Mouse (Mus musculus) heart, adult 9 months (tissue): ENCODE measurements around the gene Polh.
A peak's percentile ranks its signal among the peaks of the same experiment; 100 is the strongest.

Experiments used
- DNase-seq, 2 experiments: peaks; one replicate each; pipeline ENCODE4 v3.0.0; 2022; ENCODE audit warnings: low spot score in 2 of 2

The Polh gene

DNA sequence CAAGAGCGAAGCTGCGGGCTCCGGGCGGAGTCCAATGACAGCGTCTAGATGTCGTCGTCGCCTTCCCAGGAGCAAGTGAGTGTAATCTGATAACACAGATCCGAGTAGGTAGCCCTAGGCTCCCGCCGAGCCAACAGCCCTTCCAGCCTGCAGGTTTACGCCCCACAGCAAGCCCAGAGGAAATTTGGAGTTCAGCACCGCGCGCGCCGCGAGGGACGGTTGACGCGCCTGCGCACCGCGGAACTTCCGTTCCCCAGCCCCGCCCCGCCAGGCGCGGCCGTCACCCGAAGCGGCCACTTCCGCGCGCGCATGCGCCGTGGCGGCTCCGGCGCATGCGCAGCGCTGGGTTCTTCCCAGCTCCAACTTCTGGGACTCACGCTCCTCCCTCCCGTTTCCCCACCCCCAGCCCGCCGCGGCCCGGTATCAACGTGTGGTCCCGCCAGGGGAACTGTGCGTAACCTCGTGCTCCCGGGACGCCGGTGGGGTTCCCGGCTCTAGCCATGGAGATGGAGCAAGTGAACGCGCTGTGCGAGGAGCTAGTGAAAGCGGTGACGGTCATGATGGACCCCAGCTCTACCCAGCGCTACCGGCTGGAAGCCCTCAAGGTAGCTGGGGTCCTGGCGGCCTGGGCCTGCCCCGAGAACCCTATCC is at the start of gene Polh, which contains the start of gene Xpo5:
Gene Polh (minus strand): TSS at position 225 of the 651 bp plus-strand sequence.
Gene Xpo5 (plus strand): TSS at position 362 of the 651 bp plus-strand sequence.
- DNase-seq: peak; percentile 92

DNA sequence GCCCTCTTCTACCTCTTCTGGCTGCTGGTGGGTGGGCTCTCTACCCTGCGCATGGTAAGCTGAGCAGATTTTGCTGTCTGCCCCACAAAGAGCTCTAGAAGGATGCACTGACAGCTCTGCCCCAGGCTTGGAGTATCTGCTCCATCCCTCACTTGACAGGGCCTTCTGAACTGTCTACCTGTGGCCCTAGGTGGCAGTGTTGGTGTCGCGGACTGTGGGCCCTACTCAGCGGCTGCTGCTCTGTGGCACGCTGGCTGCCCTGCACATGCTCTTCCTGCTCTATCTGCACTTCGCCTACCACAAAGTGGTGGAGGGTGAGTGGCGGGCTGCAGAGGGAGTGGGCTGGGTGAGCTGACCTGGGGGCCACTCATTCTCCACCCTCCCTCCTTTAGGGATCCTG is 48.7 kb upstream of the Polh start:
- DNase-seq: no peak

DNA sequence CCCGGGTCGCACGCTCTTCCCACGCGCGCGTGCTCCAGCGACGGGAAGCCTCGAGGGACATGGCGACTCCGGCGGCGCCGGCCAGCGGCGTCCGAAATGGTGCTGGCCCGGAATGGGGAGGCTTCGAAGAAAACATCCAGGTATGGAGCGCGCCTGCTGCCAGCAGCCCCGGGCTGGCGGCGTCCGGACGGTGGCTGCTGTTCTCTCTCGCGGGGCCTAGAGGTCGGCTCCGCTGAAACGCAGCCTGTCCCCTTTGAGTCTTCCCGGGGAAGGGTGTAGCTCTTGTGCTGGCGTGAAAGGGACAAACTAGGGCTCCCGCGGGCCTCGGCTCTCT is 45.7 kb upstream of the Polh start:
- no peak for DNase-seq

DNA sequence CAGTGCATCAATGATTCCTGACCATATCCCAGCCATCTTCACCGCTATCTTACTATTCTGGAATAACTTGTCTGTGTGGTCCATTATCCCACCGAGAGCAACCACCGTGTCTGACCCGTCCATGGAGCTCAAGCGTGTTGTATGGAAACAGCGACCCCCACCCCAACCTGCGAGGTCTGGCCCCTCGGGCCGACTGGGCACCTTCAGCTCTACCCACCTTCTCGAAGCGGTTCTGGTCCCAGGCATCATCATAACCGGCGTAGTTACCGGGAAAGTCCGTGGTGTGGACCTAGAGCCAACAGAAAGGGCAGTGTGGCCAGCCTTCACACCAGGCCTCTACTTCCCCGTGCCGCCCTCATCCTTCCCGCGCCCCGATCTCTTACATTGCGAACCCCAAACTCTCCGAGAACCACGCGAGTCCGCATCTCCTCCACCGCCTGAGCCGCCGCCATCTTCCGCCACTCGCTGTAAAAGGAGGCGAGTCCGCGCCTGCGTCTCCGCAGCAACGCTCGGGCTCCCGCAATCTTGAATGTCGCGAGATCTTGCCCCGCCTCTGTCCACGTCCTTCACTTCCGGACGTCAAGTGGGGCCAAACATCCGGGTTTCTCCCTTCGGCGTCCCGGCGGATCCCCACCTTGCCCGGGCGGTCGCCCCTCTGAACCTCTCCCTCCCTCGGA is 45.2 kb upstream of the Polh start, which contains the start of the genes Polr1c and Yipf3:
Gene Polr1c (minus strand): TSS at position 543 of the 677 bp plus-strand sequence.
Gene Yipf3 (plus strand): TSS at position 569 of the 677 bp plus-strand sequence.
- DNase-seq: peak; percentile 95 to 96

DNA sequence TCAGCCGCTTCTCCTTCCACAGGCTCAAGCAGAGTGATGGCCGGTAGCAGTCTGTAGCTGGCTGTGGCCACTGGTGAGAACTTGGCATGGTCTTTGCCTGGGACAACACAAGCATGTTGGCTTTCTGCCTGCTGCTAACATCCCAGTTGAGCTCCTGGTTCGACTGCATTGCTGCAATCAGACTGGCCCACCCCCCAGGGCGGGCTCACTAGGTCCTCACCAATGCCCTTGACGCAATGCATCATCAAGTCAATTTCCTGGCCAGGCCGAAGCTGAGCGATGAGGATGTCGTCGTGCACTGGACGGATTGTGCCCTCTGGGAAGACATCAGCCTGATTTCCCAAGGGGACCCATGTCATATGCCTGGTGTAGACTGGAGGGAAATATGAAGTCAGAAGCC is 42.1 kb upstream of the Polh start:
- DNase-seq: no peak

DNA sequence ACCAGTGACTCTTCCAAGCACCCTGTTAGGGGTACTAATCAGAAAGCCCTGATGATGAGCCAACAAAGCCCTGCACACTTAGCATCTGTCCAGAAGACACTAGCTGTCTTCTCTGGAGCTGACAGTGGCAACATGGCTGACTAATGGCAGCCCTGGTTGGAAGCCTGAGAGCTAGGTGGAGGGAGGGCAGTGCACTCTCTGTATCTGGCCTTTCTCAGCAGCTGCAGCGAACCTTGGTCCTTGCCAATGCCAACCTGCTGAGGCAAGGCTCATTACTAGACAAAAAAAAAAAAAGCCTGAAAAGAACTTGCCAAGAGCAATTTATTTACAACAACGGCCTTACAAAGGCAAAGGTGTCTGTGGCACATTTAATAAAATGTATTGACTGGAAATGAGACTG is 41.2 kb upstream of the Polh start:
- DNase-seq: no peak

DNA sequence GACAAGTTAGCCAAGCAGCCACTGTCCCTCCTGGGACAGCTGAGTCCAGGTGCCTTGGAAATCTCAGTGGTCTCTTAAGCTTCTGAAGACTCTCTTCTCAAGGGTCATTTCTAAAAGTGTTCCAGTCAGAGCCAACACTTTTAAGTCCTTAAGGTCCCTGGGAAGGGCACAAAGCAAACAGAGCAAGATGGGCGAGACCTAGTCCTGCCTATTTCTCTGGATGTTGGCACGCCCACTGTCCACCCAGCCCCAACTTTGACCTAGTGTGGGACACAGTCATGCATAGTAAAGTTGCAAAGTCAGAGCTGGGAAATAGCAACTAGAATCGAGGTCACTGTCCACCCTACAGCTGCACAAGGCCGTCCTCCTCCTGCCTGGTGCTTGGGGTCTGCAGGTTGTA is 40.5 kb upstream of the Polh start:
- no peak for DNase-seq

DNA sequence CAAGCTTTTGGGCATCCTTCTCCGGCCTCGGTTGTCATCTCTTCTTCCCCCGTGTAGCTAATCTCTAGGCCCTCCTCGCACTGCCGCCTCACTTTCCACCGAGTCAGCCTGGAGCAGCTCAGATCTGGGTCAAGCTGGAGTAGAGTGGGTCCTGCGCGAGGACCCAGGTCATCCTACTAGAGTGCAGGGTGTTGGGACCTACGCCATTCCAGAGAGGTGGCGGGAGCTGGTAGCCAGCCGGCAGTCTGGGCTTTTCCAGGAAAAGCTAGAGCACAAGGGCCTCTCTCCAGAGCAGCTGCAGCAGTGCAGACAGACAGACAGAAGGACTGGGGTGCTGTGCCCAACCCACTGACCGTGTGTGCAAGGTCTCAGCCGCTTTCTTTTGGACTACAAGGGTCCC is 39.8 kb upstream of the Polh start:
- no peak for DNase-seq

DNA sequence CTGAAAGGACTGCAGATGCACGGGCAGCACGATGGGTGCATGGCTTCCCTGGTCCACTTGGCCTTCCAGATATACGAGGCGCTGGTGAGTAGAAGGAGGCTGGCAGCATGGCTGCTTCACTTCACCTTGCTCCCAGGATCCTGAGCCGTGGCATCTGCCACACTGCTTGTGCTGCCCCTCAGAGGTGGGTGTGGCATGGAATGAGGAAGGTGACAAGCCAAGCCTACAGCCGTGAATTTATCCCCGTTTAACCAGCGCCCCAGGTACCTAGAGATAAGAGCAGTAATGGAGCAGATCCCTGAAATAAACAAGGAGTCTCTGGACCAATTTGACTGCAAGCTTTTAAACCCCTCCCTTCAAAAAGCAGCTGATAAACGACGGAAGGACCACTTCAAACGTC is 39.0 kb upstream of the Polh start:
- no peak for DNase-seq

DNA sequence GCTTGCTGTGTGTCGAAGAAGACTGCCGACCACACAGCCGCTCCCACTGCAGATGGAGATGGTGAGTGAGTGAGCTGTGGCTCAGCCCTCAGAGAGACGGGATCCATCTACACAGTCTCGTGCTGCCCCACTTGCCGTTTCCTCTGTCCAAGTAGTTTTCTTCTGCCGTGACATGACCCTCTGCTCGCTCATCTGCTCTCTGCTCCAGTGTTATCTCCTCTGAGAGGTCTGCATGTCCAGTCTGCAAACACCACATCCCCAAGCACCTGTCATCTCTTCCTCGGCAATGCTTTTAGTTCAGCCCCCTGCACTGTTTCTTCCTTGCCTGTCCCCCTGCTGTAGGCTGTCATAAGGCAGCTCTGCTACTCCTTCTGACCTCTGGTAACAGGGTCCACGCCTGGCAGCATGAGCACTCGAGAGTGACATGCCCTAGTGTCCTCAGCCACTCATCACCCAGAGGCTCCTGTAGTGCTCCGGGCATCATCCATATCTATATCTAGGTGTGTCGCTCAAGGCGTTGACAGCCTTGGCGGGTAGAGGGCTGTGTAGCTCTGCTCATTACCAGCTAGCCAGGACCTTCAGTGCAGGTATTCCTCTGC is 37.2 kb upstream of the Polh start:
- no peak for DNase-seq

DNA sequence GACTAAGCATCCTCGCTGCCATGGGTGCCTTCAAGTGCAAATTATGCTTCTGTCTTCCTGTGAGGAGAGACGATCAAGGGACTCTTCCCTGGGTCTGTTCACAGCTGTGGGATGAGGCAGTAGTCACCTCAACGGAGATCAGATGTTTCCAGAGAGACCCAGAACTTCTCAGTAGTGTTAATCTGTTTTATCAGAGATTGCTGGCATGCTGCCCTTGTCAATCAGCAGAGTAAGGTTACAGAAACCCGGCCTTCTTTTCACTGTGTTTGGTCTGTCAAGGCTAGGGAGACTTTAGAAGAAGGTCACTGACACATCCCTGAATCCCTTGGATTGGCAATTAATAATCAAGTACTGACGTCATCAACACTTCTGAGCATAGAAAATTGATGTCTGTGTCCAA is 35.0 kb upstream of the Polh start:
- no peak for DNase-seq

DNA sequence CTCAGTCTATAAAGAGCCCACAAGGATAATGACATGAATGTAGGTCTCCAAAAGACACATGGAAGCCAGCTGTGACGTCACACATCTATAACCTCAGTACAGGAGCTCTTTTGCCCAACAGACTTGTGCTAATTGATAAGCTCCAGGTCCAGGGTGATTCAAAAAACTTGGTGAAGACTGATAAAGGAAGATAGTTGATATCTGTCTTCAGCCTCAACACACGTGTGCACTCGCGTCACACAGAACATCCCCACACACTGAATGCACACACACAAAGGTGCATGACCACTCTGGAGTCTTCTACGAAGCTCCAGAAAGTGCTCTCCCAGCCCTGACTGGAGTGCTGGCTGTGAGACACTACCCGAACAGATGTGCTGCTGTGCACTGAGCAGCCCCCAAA is 34.6 kb upstream of the Polh start:
- no peak for DNase-seq

DNA sequence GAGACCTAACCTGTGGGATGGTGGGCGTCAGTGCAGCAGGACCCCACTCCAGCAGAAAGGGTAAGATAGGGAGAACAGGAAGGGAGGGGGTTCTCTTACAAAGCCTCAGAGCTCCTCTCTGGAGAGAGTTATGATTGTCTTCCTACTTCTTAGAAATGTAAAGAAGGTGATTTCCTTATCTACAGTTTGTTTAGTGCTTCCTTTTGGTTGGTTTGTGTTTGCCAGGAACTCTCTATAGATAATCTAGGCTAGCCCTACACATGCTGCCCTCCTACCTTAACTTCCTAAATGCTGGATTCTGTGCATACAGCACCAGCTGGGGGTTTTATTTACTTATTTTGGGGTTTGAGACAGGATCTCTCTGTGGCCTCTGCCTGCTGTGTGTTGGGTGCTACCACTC is 33.6 kb upstream of the Polh start:
- no peak for DNase-seq

DNA sequence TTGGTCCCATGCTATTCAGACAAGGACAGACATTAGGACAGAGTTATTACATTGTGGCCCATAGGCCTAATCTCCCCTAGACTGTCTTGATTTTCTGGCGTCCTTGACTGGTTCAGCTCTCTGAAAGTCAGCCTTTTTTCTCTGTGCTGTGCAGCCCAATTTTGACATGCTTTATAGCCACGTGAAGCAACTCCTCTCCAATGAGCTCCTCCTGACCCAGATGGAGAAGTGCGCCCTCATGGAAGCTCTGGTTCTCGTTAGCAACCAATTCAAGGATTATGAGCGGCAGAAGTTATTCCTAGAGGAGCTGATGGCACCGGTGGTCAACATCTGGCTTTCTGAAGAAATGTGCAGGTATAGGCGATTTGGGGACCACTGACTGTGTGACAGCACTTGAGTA is 25.1 kb upstream of the Polh start:
- DNase-seq: no peak

DNA sequence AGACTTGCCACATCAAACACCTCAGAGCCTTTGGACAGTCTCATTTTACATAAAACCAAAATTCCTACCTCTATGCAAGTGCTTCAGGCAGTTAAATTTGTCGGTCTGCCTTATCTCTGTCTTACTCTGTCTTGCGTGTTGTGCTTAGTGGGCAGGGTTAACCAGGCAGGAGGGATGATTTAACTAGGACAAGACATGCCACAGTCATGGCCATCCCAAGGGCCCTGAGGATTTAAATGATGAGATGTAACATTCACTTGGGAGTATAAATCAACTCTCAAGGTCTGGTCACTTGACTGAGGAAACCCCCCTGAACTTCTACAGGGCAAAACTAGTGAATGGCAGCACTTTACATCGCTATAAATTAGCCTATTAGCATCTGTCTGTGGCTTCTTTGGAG is 19.2 kb upstream of the Polh start:
- no peak for DNase-seq

DNA sequence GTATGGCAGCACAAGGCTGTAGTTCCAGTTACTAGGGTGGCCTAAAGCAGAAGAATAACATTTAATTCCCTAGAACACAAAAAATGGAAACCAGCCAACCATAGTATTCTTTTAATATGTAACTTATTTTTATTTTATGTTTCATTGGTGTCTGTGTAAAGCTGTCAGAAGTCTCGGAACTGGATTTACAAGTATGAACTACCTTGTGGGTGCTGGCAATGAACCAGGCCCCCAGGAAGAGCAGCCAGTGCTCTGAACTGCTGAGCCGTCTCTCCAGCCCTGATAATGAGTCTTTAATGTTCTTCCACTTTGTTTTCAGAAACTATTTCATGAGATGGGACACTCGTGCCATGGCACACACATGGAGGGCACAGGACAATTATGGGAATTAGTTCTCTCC is 8.1 kb upstream of the Polh start:
- DNase-seq: no peak

DNA sequence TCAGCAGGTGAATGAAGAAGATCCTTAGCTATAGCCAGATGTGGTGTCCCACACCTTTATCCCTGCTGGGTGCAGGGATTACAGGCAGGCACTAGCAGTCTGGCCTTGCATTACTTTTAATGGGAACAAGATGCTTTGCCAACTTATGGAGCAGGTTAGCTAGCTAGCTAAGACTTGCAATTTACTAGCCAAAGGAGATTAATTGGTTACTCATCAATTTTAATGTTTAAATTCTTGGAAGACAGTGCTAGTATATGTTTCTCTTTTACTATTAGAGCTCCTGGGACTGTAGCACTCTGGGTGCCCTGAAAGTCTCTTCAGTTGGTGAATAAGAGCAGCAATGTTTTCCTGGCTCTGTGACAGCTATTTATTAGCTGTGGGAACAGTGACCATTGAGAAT is 4.2 kb upstream of the Polh start:
- DNase-seq: no peak

DNA sequence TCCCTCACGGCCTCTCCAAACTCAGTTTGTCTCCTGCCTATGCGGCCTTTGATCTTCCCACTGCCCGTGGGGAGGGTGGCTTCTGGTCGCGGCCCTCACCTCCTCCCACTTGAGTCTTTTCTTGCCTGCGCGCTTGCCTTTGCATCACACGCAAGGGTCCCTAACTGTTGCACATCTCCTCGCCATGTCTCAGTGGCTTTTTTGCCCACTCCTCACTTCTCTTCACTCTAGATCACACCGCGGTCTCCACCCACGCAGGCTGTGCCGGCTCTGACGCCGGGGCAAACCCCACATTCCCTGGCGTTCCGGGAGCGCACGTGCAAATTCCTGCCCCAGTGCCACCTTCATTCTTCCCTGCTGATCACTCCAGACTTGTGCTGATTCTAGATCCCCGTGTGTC is 633 bp upstream of the Polh start:
- no peak for DNase-seq

DNA sequence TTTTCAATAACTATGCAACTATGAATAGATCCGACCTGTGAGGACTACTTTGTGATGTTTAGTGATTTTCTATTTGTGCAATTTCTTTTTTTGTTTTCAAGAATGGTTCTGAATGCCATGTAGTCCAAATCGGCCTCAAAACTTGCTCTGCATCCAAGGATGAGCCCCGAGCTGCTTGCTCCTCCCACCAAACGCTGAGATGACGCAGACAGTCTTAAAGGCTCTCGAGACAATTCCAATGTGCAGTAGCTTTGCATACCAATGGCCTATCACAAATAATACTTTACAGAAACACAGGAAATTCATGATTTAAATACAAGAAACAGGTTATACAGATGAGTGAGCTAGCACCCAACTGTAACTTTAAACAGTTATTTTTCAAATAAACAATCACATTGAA is 1.3 kb downstream of the Polh start:
- no peak for DNase-seq

DNA sequence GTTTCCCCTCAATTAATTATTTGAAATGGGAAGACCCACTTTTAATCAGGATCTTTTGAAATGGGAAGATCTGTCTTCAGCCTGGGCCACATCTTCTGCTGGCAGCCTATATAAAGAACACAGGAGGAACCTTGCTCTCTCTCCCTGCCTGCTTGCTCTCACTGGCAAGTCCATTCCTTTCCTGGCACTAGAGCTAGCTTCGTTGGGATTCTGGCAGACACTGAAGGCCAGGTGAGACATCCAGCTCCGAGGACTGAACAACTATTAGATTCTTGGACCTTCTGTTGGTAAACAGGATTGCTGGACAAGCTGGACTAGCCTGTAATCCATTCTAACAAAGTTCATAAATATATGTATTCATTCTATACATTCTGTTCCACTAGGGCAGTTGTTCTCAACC is 13.6 kb downstream of the Polh start:
- DNase-seq: no peak

DNA sequence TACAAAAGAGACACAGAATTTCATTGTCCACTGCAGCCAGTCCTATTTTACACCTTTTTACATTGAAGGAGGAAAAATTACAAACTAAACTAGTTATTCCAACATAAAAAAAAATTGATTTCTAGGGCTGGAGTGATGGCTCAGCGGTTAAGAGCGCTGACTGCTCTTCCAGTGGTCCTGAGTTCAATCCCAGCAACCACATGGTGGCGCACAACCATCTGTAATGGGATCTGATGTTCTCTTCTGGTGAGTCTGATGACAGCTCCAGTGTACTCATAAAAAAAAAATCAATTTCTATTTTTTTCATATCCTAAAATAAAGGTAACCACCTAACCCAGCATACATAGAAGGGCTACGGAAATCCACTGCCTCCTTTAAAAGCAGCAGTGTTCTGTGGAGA is 20.2 kb downstream of the Polh start:
- DNase-seq: no peak

DNA sequence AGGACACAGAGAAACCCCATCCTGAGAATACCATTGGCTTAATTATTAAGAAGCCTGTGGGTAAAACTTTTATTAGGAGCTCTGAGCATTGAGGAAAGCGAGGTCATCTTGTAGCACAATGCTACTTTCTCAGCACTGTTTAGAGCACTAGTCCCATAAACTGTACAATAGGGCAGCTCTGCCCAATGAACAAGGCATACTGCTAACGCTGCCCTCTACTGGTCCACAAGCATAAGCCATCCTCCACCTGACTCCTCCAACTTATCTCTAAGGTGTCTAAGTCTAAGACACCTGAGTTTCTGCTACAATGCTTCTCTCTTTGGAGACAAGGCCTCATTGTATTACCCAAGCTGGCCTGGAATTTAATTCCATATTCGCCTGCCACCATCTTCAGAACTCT is 31.9 kb downstream of the Polh start:
- DNase-seq: no peak

DNA sequence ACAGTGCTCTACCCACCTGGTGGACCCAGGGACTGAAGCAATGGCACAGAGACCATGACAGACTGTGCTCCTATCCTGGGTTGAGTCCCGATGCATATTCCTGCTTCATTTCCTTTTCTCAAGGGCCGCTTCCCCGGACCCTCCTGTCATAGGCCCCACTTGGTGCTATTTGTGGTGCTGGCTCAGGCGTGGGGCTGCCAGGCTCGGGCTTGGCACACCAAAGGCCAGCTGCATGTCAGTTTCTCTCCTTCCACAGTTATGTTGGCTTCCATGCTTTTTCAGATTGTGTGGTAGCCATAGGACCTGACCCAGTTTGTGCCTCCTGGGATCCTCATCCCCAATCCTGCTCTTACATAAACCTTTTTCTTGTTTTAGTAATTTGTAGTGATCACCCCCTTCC is 33.7 kb downstream of the Polh start:
- DNase-seq: no peak
